Mouse (Mus musculus): ENCODE measurements at regions not wholly inside any gene's neighbourhood (a gene's known extent, or its start where the extent isn't known, plus 50 kb on each side); places are given as distances from the start of the nearest gene placed in this dataset.

DNA sequence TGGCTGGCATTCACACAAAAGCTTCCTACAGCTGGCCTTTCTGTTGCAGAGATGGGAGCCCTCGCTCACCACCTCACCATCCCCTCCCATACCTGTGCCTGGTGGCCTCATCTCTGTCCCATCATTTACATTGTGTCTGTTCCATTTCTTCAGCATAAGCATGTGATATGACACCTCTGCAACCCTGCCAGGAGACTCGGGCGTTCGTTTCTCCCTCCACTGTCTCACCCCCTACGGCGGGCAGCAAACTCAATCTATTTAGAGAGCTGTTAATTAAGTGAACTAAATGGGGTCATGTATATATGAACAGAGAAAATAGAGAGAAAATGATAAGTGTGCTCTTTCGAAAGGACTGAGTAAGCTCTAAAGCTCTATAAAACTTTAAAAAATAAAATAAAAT, 106.0 kb downstream of the Elovl4 start:
- TF ChIP-seq CTCF (IDR thresholded peaks at IDR 0.05; ENCODE audit: low read depth) (no peak), EP300 (IDR thresholded peaks at IDR 0.05; ENCODE audit: low read depth) (no peak)
